Mouse (Mus musculus) ES-E14 (cell line): ENCODE results near the gene Cabp1. TPM values are rescaled to one million over a fixed set of nuclear protein-coding genes. Genes with fewer than 3 reads are reported as not detected.
"Not testable (repeated sequence)": the region's sequence is repeated elsewhere in the genome, so short reads cannot be mapped to it uniquely, and the experiment has no call there.

ENCODE experiments used
- DNase-seq: peaks from one replicate; pipeline ENCODE4 v3.0.0-alpha.2; 2013; ENCODE audit warnings: low read depth, low spot score
- H3K27ac ChIP-seq: 2 replicates; pipeline ENCODE4 v1.5.1; 2012; ENCODE audit warnings: low read depth, mild to moderate bottlenecking, low read length, moderate library complexity, mixed read lengths; ENCODE audit not compliant: poor library complexity, insufficient read depth, severe bottlenecking
- H3K36me3 ChIP-seq: 2 replicates; pipeline ENCODE4 v1.6.1; 2012; ENCODE audit warnings: mild to moderate bottlenecking, low read length, moderate library complexity, mixed read lengths; ENCODE audit not compliant: control insufficient read depth, poor library complexity, insufficient read depth, severe bottlenecking
- H3K4me1 ChIP-seq, 2 experiments: fragments of 150-350 bp in 1 of 2; sonication (generic) in 1 of 2; 2 replicates each; pipeline ENCODE4 v1.6.1; 2012; ENCODE audit warnings: low read length in 2 of 2, mild to moderate bottlenecking in 1 of 2, mixed read lengths in 1 of 2; ENCODE audit not compliant: control insufficient read depth in 2 of 2, insufficient read depth in 2 of 2, poor library complexity in 1 of 2
- H3K4me3 ChIP-seq, 2 experiments: fragments of 150-350 bp in 1 of 2; sonication (generic) in 1 of 2; 2 replicates each; pipeline ENCODE4 v1.5.1; 2012; ENCODE audit warnings: low read length in 2 of 2, low read depth in 1 of 2, mild to moderate bottlenecking in 1 of 2, mixed read lengths in 1 of 2; ENCODE audit not compliant: insufficient read depth in 1 of 2, poor library complexity in 1 of 2, severe bottlenecking in 1 of 2
- H3K9ac ChIP-seq: 2 replicates; pipeline ENCODE4 v1.6.1; 2012; ENCODE audit warnings: low read depth, mild to moderate bottlenecking, low read length, mixed read lengths; ENCODE audit not compliant: poor library complexity, insufficient read depth, severe bottlenecking
- H3K9me3 ChIP-seq: fragments of 150-350 bp; sonication (generic); 2 replicates; pipeline ENCODE4 v1.6.1; 2012; ENCODE audit warnings: low read depth, mild to moderate bottlenecking, low read length; ENCODE audit not compliant: control insufficient read depth, insufficient read depth
- CHD2 ChIP-seq: IDR thresholded peaks from 2 replicates; pipeline ENCODE4 v1.6.1; 2014; ENCODE audit warnings: mild to moderate bottlenecking, low read depth, low read length, inconsistent platforms
- HCFC1 ChIP-seq: IDR thresholded peaks from 2 replicates; pipeline ENCODE4 v1.6.1; 2012; ENCODE audit warnings: low read length, inconsistent platforms, borderline replicate concordance; ENCODE audit not compliant: insufficient read depth
- MAFK ChIP-seq: IDR thresholded peaks from 2 replicates; pipeline ENCODE4 v1.6.1; 2014; ENCODE audit warnings: mild to moderate bottlenecking, low read depth, low read length, inconsistent platforms; ENCODE audit not compliant: insufficient read depth
- ZC3H11A ChIP-seq: IDR thresholded peaks from 2 replicates; pipeline ENCODE4 v1.6.1; 2012; ENCODE audit warnings: low read depth, mild to moderate bottlenecking, inconsistent platforms, low read length, borderline replicate concordance
- ZNF384 ChIP-seq: IDR thresholded peaks from 2 replicates; pipeline ENCODE4 v1.6.1; 2012; ENCODE audit warnings: low read depth, low read length, inconsistent platforms
- in situ Hi-C, 2 experiments: fragments of 600-800 bp; cut with MboI; formaldehyde crosslinking; loops; one replicate each; pipeline ENCODE4 v1.15.1; 2025; ENCODE audit warnings: low sequenced_read_pairs in 2 of 2, inconsistent platforms in 1 of 2; ENCODE audit not compliant: unreplicated experiment in 2 of 2
- total RNA-seq: library from RNA; depleted of rRNA; stranded (reverse); fragments of 300-350 nt; gene quantifications from 2 replicates; pipeline ENCODE4 v1.2.3, GENCODE M21; 2012

Cabp1 gene
- total RNA-seq, 1 experiment, result 14.9 TPM

DNA sequence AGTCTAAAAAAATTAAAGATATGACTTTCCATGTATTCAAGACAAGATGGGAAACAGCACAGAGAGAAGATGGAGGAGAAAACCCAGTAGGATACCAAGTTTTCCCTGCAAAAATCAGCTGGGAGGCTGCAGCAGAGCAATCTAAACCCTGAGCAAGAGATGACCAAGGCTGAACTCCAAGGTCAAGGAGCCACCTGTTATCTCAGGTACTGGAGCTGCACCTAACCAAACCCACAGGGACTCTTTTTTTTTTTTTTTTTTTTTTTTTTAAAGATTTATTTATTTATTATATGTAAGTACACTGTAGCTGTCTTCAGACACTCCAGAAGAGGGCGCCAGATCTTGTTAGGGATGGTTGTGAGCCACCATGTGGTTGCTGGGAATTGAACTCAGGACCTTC is 45.3 kb downstream of the Cabp1 start:
- H3K4me3 ChIP-seq, in situ Hi-C loops: not testable (repeated sequence)
- peaks cover 48% of the 10 kb centered on the region for H3K36me3 ChIP-seq

DNA sequence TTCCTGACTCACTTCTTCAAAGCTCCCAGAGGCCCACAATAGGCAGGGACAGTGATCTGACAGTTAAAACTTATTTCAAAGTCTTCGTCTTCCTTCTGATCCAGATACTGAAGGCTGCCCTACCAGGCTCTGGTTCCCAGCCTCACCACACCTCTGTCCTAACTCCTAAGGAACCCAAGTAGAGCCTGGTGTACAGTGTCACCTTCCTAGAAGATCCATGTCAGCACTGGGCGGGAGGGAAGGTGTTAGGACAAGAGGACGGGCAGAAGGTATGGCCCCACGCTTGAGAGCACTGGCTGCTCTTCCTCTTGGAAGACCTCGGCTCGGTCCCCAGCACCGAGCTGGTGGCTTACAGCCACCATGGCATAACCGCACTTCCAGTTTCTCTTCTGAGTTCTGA is 45.8 kb downstream of the Cabp1 start:
- H3K9ac ChIP-seq, result no peak overlapping the region
- no peaks in the 10 kb centered on the region for H3K9me3 ChIP-seq
- no peak overlapping the region for H3K27ac ChIP-seq
- H3K36me3 ChIP-seq, result peaks cover 46% of the 10 kb centered on the region
- no peak overlapping the region for H3K4me3 ChIP-seq
- DNase-seq, result no peak
- in situ Hi-C loops, result no loop called here
- peaks cover 6 to 41% of the 10 kb centered on the region in 2 experiments for H3K4me1 ChIP-seq
- no peak for TF ChIP-seq ZNF384
- no peak for TF ChIP-seq HCFC1

More for the DNA sequence above, 45.3 kb downstream of the Cabp1 start:
- H3K9me3 ChIP-seq, H3K27ac ChIP-seq, H3K9ac ChIP-seq, DNase-seq: not testable (repeated sequence)
- H3K4me1 ChIP-seq, result peaks cover 6 to 39% of the 10 kb centered on the region in 2 experiments
- peak; percentile 71 for TF ChIP-seq ZNF384

- H3K36me3 ChIP-seq, result peaks cover 44% of the 10 kb centered on the region
- DNase-seq, result no peak
- in situ Hi-C loops, result no loop called here
- no peak overlapping the region for H3K27ac ChIP-seq
- no peak overlapping the region for H3K4me3 ChIP-seq
- TF ChIP-seq ZNF384 (no peak), ZC3H11A (no peak), HCFC1 (no peak), CHD2 (no peak), MAFK (no peak)
- no peaks in the 10 kb centered on the region for H3K9me3 ChIP-seq
- H3K9ac ChIP-seq, result no peak overlapping the region
- peaks cover 1 to 42% of the 10 kb centered on the region in 2 experiments for H3K4me1 ChIP-seq
Observed at GRCm38 (mm10) chr5:115147388-115147787, 46.8 kb downstream of the Cabp1 start.

- Histone ChIP-seq H3K36me3 (peaks cover 44% of the 10 kb centered on the region), H3K4me3 (no peak overlapping the region), H3K9me3 (no peaks in the 10 kb centered on the region), H3K9ac (no peak overlapping the region), H3K4me1 (peaks cover 0 to 42% of the 10 kb centered on the region in 2 experiments), H3K27ac (no peak overlapping the region)
- no peak for DNase-seq
- in situ Hi-C loops, result no loop called here
- TF ChIP-seq CHD2 (no peak), MAFK (no peak), ZC3H11A (no peak), ZNF384 (no peak), HCFC1 (no peak)
Observed at GRCm38 (mm10) chr5:115146747-115147130, 47.4 kb downstream of the Cabp1 start.

DNA sequence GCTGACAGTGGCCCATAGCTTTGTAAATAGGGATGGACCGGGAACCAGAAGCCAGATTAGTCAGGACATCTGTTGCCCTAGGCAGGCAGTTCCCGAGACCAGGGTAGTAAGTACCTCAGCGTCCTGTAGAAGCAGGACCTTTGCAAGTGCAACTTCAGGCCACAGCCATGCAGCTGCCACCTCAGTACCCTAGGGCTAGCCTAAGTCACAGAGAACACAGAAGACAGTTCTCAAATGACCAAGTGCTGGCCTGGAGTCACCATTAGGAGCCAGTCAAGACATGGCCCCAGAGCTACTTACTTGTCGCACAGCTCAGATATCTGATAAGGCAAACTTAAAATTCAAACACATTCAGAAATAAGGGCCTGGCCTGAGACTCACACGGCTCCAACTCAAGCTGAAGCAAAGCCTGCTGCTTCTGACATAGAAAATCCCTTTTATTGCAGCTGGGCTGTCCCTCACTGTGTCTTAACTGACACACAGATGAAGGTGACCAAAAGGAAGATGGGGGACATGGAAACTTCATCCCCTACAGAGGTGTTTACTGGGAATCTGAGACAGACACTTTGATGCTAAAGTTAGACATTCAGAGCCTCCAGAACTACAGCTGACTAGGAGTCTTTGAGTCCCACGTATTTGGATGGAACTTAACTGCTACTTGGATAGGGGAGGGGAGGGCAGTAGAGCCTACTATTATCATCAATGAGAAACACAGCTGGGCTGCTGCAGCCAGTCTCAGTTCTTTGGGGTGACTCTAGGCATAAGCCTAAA is 48.0 kb downstream of the Cabp1 start:
- H3K9ac ChIP-seq, result no peak overlapping the region; the same call in 1 of the 2 replicates
- TF ChIP-seq CHD2 (no peak), ZC3H11A (no peak), MAFK (no peak), HCFC1 (no peak), ZNF384 (no peak)
- no peak overlapping the region for H3K4me3 ChIP-seq
- peaks cover 0 to 42% of the 10 kb centered on the region in 2 experiments for H3K4me1 ChIP-seq
- H3K36me3 ChIP-seq, result peaks cover 44% of the 10 kb centered on the region
- no peak for DNase-seq
- no peaks in the 10 kb centered on the region for H3K9me3 ChIP-seq
- peak overlapping the region; percentile 61; the same call in 1 of the 2 replicates for H3K27ac ChIP-seq
- in situ Hi-C loops, result no loop called here
